Mouse (Mus musculus) cerebellum, postnatal 14 days (tissue): ENCODE results near the gene Meis2.

Experiments
- DNase-seq, 2 experiments: peaks; one replicate each; pipeline ENCODE4 v3.0.0; 2021; ENCODE audit warnings: mixed read lengths in 2 of 2

Gene Meis2

DNA sequence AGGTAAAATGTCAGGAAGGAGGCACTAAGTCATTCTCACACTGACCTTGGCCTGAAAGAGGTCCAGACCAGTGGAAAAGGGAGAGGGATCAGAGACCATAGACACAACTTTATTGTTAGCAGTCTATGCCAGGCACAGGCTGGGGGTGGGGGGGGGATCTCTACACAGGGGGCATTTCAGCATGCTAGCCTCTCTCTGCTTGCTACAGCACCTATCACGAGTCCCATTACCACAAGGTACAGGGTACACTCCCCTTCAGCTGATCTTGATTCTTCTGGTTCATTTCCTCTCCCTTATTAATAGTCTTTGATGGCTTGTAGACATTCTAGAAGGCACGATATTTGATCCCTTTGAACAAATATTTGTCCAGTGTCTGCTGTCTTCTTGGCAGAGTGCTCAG lies 174.9 kb downstream of the Meis2 start:
- DNase-seq = no peak

- DNase-seq = no peak
These were observed 175.6 kb downstream of the Meis2 start for GRCm38 (mm10) chr2:115890030-115890429.

- DNase-seq = no peak
These were observed 176.4 kb downstream of the Meis2 start for GRCm38 (mm10) chr2:115889212-115889611.

DNA sequence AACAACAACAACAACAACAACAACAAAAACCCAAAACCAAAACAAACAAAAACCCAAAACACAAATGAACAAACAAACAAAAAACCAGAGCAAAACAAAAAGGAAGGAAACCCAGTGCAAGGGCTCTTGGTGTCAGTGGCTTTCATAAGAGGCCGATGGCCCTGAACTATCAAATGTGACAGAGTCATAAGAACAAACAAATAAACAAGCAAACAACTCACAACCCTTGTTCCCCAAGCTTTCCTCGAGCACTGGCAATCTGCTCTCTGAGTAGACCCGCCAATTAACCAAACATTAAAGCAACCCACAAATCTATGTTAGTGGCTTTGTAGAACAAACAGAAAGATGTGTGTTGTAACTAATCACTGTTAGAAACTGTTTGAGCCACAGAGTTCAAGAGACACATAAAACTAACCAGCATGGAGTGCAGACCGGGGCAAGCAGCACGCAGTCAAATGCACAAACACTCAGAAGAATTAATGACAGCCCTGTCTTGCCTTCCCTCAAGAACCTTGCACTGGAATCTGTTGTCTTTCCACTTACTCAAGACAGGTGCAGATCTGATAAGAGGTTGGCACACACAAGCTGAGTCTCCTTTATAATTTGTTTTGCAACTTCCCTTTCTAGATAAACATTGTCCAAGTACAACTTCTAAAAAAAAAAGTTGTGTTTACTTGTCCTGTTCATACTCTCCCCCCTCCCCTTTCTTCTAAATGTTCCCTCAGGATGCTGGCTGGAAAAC lies 177.1 kb downstream of the Meis2 start:
- no peak for DNase-seq

- no peak for DNase-seq
These were observed 178.0 kb downstream of the Meis2 start for GRCm38 (mm10) chr2:115887631-115888030.

DNA sequence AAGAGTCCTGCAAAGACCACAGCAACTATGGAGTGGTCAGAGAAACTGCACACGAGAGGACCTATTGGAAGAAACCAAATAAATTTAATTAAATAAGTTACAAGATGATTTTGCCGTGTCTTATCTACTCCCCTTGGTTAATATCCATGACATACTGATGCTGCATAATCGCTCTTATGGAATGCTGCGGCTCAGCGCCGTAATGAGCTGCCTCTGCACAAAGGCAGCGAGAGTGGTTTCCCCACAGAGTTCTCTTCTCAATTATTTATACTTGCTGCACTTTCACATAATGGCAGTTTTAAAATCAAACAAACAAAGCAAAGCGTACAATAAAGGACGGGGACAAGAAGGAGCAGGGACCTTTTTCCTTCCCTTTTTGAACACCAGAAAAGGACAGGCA lies 181.5 kb downstream of the Meis2 start:
- no peak for DNase-seq

- no peak for DNase-seq
These were observed 182.1 kb downstream of the Meis2 start for GRCm38 (mm10) chr2:115883520-115883919.

GRCm38 (mm10) chr2:115875802-115876531 lies 189.7 kb downstream of the Meis2 start:
- no peak for DNase-seq

DNA sequence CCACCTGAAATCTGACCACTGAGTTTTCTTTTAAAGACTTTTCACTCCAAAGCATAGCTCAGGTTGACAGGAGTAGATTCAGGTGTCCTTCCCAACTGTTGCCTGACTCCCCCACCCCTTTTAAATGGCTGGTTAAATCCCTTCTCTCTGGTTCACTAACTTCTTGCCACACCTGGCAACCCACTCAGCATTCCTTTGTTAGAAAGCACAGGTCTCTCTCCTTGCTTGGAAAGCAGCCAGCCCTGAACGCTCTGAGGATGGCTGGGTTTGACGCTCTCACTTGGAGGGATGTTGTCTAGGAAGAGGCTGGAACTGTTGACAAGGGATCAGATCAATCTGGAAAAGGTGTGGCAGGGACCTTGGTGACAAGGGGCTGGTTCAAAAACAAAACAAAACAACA lies 192.8 kb downstream of the Meis2 start:
- DNase-seq = no peak

DNA sequence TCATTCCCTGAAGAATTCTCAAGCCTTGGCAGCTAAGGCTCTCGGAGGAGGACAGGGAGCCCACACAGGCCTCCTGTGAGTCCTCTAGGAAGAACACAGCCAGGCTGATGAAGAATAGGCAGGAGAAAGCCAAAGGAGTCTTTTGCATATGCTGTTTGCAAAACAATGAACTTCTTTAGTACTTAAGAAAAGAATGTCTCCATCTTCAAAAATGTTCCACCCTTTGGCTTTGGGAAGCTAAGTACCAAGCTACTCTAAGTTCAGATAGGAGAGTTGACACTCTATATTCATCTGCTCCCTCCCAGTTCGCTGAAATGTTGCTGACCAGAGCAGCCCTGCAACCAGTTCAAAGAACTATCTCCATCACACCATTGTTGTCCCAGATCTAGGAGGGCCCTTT lies 195.7 kb downstream of the Meis2 start:
- no peak for DNase-seq

DNA sequence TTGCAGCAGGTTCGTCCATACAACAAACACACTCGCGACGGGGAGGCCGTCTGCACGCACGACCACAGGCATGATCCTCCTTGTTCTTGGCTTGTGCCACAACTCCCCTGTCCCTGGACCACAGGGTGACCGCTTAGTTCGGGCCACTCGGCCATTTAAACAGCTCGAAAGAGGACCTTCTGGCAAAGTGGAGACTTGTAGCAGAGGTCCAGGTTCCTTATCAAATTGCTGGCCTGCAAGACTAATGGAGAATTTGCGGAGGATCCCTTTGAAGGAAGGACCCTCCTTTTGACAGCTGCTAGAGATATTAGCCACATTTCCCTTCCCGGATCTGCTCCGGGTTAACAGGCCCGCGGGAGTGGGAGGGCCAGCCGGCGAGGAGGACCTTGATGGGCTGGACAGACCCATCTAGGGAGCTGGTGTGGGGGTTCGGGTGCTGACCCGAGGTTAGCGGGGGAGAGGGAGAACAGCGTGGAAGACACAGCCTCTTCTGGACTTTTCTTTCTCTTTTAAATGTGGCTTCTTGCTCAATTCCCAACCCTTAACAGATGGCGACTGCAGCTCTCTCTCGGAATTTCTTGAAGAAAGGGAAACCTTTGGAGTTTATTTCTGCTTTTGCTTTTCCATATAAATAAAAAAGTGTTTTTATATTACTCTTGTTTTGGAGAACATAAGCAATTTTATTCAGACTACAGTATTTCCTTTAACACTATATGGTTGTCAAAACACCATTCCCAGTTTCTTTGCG lies 204.9 kb downstream of the Meis2 start:
- DNase-seq = peak in 1 of 2 experiments; percentile 39

DNA sequence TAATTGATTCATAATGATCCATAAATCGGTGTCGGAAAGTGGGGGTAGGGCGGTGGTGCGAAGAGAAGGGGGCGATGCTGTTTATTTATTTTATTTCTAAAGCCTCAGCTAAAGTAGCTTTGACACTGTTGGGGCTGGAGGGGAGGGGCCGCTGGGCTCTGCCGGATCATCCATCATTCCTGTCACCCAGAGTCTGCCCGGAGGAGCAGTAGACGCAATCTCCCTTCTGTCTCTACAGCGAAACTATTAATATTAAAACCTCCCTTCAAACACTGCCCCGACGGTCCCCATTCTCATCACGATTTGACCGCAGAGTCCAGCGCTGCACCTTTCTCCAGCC lies 205.5 kb downstream of the Meis2 start:
- DNase-seq = peak in 1 of 2 experiments; percentile 16

DNA sequence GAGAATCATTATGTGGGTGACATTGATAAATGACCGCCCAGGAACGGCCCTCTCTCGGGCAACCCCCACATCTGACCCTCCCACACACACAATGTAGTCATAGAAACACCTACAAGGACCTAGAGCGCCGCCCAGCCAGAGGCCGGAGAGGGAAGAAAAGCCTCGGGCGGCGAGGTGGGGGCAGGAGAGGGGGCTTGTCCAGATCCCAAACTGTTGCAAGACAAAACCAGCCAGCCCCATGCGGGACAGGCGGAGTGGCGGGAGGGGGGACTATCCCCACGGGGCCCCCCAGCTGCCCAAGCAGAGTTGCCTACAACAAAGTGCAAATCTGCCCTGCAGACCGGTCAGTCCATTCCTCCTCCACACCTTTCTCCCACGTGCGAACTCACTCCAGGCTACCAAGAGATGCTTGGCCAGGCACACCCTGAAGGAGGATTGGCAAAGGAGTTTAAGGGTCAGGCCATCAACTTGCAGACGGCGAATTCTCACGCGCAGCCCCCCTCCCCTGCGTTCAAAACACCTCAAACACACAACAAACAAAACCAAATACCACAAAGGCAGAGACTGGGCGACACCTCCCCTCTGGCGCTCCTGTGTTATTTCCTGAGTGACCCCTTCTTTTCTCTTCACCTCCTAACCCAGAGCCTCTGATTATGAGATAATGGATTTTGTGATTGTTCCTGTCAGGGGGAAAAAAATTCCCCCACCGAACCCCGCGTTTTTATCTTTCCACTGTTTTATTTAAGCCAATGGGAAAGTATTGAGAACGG lies 206.1 kb downstream of the Meis2 start:
- peak; percentile 17 to 33 for DNase-seq

- peak in 1 of 2 experiments; percentile 31 for DNase-seq
These were observed 206.7 kb downstream of the Meis2 start for GRCm38 (mm10) chr2:115858927-115859326.

DNA sequence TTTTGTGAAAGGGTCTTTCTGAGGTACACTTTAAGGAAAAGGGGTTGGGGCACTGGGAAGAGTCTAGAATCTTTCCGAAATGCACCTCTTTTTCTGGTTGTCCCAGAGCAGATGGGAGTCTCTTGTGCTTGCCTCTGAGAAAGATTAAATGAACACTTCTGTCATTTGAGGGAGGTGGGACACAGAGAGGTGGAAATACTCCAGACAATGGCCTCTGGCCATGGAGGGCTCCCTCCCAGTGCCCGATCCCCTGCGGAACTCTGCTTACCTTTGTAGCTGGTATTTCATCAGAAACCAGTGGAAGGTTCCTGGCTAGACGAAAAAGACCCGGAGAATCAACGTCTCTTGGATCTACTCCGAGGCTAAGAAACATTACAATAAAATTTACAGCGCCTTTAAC lies 207.4 kb downstream of the Meis2 start:
- DNase-seq = peak in 1 of 2 experiments; percentile 25

- peak in 1 of 2 experiments; percentile 10 for DNase-seq
These were observed 208.2 kb downstream of the Meis2 start for GRCm38 (mm10) chr2:115857123-115858080.

GRCm38 (mm10) chr2:115856401-115857073 lies 209.1 kb downstream of the Meis2 start:
- peak in 1 of 2 experiments; percentile 21 for DNase-seq

DNA sequence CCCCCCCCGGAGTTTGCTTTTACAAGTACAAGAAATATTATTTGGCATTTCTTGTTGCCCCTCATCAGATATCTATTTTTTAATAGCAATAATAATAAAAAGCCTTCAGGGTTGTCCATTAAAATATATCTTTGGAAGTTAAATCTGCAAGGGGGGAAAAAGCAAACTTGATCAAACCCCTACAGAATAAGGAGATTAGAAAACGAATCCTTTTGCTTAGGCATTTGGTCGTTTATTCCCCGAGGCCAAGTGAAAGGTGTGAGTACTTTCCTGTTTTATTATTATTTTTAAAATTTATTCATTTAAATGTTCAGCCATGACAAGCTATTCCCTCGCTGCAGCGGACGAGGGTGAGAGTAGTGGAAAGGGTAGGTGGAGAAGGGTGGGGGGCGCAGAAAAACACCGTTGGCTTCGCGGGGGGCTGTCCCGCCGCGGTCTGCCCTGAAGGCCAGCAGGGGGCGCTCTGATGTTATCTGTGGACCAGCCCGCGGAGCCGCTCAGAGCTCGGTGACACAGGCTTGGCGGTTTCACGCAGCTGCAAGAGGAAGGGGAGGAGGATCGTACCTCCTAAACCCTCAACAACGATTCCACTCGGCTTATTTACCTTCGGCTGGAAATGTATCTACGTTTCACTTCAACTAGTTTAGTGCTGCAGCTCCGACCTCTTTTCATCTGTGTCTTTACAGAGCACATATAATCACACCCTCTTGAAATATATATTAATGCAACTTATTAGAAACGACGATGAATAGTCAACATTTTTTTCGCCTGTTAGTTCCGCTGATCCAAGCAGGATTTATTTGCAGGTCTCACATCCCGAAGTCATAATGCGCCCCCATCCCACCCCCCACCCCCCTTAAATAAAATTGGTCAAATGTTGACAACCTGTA lies 209.9 kb downstream of the Meis2 start:
- peak; percentile 81 to 86 for DNase-seq

DNA sequence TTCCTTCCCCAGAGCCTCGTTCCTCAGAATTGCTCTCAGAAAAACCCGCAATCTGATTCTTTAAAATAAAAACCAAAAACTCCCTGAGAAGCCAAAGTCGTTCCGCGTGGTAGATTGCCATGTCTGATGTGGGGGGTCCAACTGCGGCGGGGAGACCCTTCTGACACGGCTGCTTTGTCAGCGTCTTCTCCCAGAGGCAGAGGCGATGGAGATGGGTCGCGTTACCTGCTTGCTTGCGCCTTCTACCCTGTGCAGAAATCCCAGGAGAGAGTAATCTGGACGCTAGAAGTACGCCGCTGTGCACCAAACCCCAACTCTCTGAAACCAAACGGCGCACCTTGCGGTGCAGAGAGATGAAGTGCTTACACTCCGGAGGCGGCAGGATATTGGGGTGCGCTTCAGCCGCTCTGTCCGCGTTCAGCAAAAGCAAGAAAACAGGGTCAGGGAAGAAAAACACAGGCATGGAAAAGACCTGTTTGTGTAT lies 210.8 kb downstream of the Meis2 start:
- peak; percentile 16 to 30 for DNase-seq
